Mouse (Mus musculus) embryonic facial prominence, embryonic 14.5 days (tissue): Measurements from ENCODE around the gene Psmd4. TPM values are rescaled to one million over a fixed set of nuclear protein-coding genes. Genes with fewer than 3 reads are reported as not detected.

Source experiments
- ATAC-seq: fragments of 200-750 bp; cut with Nextera tagmentation; 2 replicates; pipeline ENCODE4 v1.8.0; 2017; ENCODE audit warnings: low read depth, moderate number of reproducible peaks, moderate TSS enrichment
- DNase-seq: peaks from one replicate; pipeline ENCODE4 v3.0.0-alpha.2; 2015; ENCODE audit warnings: low spot score
- H3K27ac ChIP-seq: fragments of 300-500 bp; sonication (generic); replicated peaks from 2 replicates; pipeline ENCODE4 v1.5.1; 2014; ENCODE audit warnings: low read depth, mild to moderate bottlenecking, low read length, moderate library complexity
- H3K27me3 ChIP-seq: fragments of 300-500 bp; sonication (generic); replicated peaks from 2 replicates; pipeline ENCODE4 v1.6.1; 2014; ENCODE audit warnings: low read length; ENCODE audit not compliant: control insufficient read depth, insufficient read depth
- H3K36me3 ChIP-seq: fragments of 300-500 bp; sonication (generic); 2 replicates; pipeline ENCODE4 v1.6.1; 2014; ENCODE audit warnings: low read length, mixed read lengths; ENCODE audit not compliant: control insufficient read depth, insufficient read depth
- H3K4me1 ChIP-seq: fragments of 300-500 bp; sonication (generic); 2 replicates; pipeline ENCODE4 v1.6.1; 2014; ENCODE audit warnings: antibody characterized with exemption, low read length; ENCODE audit not compliant: control insufficient read depth, insufficient read depth
- H3K4me2 ChIP-seq: fragments of 300-500 bp; sonication (generic); 2 replicates; pipeline ENCODE4 v1.6.1; 2014; ENCODE audit warnings: low read depth, mild to moderate bottlenecking, low read length, moderate library complexity, mixed read lengths
- H3K4me3 ChIP-seq: fragments of 300-500 bp; sonication (generic); 2 replicates; pipeline ENCODE4 v1.5.1; 2014; ENCODE audit warnings: low read depth, mild to moderate bottlenecking, low read length
- H3K9ac ChIP-seq: fragments of 300-500 bp; sonication (generic); 2 replicates; pipeline ENCODE4 v1.6.1; 2014; ENCODE audit warnings: low read depth, mild to moderate bottlenecking, low read length, moderate library complexity, mixed read lengths
- H3K9me3 ChIP-seq: fragments of 300-500 bp; sonication (generic); 2 replicates; pipeline ENCODE4 v1.6.1; 2016; ENCODE audit warnings: low read length; ENCODE audit not compliant: control insufficient read depth
- WGBS: fragments of 180-500 bp; shearing (Covaris S2); extraction: QIAGEN DNeasy Blood & Tissue Kit; methylation state at CpG from one replicate; pipeline ENCODE4 v1.1.7; 2014; 5-methylcytosine and 5-hydroxymethylcytosine counted together
- polyA plus RNA-seq: library from polyadenylated mRNA; unstranded; fragments of >200 nt; fragmentation: Nextera tagmentation; extraction: Ambion mirVana; gene quantifications from 2 replicates; pipeline ENCODE4 v1.2.1, GENCODE M21; 2014

The Psmd4 gene
- polyA plus RNA-seq, 1 experiment from 2014 or later, result 234 TPM

DNA sequence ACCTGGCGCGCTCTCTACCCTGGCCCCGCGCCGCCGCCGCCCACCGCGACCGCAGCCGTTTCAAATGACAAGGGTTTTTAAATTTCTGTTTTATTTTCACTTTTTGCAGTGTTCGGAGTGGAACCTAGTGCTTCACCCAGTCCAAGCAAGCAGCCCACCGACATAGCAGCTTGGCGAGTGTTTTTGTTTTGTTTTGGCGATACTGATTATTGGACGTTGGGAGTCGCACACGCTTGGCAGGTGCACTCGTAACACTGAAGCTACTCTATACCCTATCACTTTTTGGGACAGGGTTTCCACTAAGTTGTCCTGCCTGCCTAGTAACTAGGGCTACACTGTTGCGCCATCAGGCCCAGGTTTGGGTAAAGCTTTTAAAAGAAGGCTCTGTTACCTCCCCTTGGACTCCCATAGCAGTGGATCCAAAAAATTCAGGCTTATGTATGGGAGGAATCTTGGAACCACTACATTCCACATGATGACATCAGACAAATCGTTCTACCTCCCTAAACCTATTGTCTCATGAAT is 25.8 kb downstream of the Psmd4 start:
- no peaks in the 10 kb centered on the region for H3K9me3 ChIP-seq
- DNase-seq (no peak), ATAC-seq (no peak)
- 3% methylated on average over 21 of the region's 21 CpGs for WGBS
- H3K4me2 ChIP-seq, result peak overlapping the region; percentile 78
- H3K4me3 ChIP-seq, result peak overlapping the region; percentile 67
- H3K27me3 ChIP-seq, result no peaks in the 10 kb centered on the region
- peaks cover 7% of the 10 kb centered on the region for H3K36me3 ChIP-seq
- peaks cover 13% of the 10 kb centered on the region for H3K4me1 ChIP-seq
- H3K27ac ChIP-seq, result peak overlapping the region; percentile 95
- peak overlapping the region; percentile 67 for H3K9ac ChIP-seq

DNA sequence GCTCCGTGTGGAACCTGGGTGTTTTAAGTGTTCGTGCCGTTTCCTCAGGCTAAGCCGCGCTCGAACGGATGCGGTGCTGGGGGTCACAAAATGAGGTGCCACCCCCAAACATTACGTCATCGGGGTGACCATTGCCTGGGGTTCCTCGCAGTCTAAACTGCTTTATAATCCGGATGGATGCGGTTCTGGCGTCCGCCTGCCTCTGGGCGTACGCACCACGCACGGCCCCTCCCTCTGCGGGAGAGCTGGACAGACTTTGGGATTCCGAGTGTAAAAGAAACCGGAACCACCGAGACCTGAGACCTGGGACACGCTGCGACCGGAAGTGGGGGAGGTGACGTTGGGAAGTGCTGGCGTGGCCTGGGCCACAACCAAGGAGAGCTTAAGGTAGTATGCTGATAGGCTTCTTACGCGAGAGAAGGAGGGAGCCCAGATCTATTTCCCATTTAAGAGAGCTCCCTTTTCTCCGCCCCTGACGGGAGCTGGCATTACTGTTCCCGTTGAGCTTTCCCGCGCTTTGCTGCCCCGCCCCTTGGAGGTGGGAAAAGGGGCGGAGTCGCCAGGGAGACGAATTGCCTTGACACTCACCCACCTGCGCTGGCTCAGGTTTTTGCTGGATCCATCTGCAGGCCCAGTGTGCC is 26.4 kb downstream of the Psmd4 start:
- peak overlapping the region; percentile 78 for H3K4me2 ChIP-seq
- H3K27me3 ChIP-seq, result no peaks in the 10 kb centered on the region
- H3K9me3 ChIP-seq, result no peaks in the 10 kb centered on the region
- H3K4me3 ChIP-seq, result peak overlapping the region; percentile 67
- H3K27ac ChIP-seq, result peak overlapping the region; percentile 95
- H3K4me1 ChIP-seq, result peaks cover 13% of the 10 kb centered on the region
- H3K36me3 ChIP-seq, result peaks cover 13% of the 10 kb centered on the region
- H3K9ac ChIP-seq, result peak overlapping the region; percentile 67
- DNase-seq (peak; percentile 97), ATAC-seq (peak; percentile 76)
- 0% methylated on average over 40 of the region's 40 CpGs for WGBS

DNA sequence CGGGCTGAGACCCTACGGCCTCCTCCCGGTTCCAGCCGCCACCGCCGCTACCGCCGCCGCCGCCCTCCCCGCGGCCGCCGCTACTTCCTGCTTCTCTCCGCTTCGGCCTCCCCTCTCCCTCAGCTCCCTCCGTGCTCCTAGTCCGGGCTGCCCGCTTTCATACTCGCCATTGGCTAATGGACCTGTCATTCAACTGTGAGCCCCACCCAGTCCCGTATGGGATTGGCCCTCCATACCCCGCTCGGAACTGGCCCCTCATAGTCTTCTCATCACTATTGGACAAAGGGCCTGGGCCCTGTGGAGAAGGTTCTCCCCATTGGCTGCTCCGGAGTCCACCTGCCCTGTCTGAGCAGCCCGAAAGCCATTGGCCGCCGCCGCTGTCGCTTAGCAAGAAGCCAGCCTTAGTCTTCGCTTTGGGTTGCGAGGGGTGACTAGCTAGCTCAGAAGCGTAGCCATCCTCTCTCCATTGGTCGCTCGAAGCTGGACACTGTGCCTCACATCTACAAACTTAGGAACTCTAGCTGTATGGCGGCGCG is 27.0 kb downstream of the Psmd4 start, which contains the start of gene Zfp687:
Zfp687 (minus strand) TSS at position 112 of the 536 bp plus-strand sequence.
- Histone ChIP-seq H3K9ac (peak within 1 kb of the TSS; percentile 77), H3K4me2 (peak within 1 kb of the TSS; percentile 95), H3K4me3 (peak within 1 kb of the TSS; percentile 67), H3K27me3 (no peaks in the 10 kb centered on the region), H3K36me3 (peaks cover 19% of the 10 kb centered on the region), H3K27ac (peak within 1 kb of the TSS; percentile 95), H3K9me3 (no peaks in the 10 kb centered on the region), H3K4me1 (peaks cover 13% of the 10 kb centered on the region)
- WGBS, result 2% methylated on average over 26 of the region's 37 CpGs
- DNase-seq (peak; percentile 100), ATAC-seq (peak; percentile 99)

DNA sequence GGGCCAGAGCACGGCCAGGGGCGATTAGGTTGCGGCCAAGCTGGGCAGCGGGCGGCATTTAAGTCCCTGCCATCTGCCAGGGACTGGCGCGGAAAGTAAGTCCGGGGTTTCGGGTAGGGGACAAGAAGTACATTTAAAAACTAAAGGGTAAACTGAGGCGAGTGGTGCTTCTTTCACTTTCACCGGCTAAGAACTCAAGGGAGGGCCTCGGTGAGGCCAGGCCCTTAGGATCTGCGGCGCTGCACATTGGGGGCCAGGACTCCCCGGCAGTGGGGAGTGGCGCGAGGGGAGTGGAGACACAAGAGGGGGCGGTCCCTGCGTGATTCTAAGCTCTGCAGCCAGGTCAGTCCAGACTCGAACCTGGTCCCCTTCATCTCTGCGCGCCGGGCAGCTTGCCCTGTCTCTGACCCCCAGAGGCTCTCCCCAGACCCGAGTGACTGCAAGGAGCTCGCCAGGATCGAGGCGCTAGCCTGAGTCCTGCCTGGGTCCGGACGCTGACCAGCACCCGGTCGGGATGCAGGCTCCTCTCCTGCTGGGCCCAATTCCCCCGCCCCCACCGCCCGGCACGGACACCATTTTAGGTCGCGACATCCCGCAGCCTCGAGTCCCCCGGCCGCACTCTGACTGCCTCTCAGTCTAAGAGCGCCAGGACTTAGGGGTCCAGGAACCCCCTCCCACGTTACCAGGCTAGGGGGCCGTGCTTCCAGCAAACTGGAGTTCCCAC is 27.8 kb downstream of the Psmd4 start:
- Histone ChIP-seq H3K9me3 (no peaks in the 10 kb centered on the region), H3K27me3 (no peaks in the 10 kb centered on the region), H3K4me1 (peaks cover 13% of the 10 kb centered on the region), H3K4me3 (peak overlapping the region; percentile 67), H3K9ac (peak overlapping the region; percentile 77), H3K4me2 (peak overlapping the region; percentile 95), H3K36me3 (peaks cover 27% of the 10 kb centered on the region), H3K27ac (peak overlapping the region; percentile 73)
- ATAC-seq, result no peak
- WGBS, result 1% methylated on average over 35 of the region's 44 CpGs
- DNase-seq, result peak; percentile 63

DNA sequence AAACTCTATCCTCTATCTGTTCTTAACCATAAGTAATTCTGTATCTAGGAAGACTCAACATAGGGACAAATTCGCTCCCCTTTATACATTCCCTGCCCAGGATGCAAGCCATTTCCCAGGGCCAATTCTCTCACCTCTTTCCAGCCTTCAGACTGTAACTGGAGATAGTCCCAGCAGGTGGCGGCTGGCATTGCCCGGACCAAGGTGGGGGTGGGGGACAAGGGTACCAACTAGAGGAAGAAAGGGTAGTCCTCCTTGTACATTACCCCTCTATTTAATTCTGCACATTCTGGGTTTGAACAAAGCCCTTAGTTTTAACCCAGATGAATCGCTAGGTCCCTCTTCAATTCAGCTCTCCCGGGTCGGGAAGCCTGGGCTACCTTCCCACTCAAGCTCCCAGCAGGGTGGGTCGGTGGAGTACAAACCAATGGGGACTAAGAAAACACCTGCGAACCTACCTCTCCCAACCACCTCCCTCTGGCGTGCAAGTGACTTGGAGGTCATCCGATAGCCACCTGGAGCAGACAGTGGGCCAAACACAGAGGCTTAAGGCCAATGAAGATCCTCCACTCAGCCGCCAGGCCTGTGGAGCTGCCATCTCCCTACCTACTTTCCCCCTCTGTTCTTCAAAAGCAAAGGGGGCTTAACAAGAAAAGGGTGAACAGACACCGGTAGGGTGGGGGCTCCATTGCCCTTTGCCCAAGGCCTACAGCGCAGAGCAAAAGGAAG is 28.6 kb downstream of the Psmd4 start:
- Histone ChIP-seq H3K4me1 (peaks cover 13% of the 10 kb centered on the region), H3K27ac (0 out of 2 replicates have a peak overlapping the region, but pooled peaks have one; percentile 15), H3K9me3 (no peaks in the 10 kb centered on the region), H3K4me3 (peak overlapping the region; percentile 67), H3K4me2 (peak overlapping the region; percentile 95), H3K9ac (peak overlapping the region; percentile 77), H3K27me3 (no peaks in the 10 kb centered on the region), H3K36me3 (peaks cover 34% of the 10 kb centered on the region)
- DNase-seq, result no peak
- 12% methylated on average over 13 of the region's 13 CpGs for WGBS
- no peak for ATAC-seq

DNA sequence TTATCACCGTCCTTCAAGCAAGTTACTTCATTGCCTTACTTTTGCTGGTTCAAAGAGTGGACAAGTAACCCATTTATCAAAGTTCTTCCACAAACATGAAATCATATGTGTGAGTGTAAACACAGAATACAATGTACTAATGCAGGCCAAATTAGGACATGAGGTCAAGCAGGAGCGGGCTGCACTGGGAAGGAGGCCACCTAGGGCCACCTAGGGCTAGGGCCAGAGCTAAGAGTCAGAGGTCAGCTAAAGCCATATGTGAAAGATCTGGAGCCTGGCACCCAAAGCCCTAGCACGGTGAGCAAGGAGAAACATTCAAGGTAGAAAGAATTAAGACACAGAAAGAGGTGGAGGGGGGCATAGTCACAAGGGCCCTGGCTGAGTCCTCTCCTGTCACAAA is 29.4 kb downstream of the Psmd4 start:
- ATAC-seq, result no peak
- WGBS, result 62% methylated on average over 3 of the region's 3 CpGs
- Histone ChIP-seq H3K9me3 (no peaks in the 10 kb centered on the region), H3K36me3 (peaks cover 43% of the 10 kb centered on the region), H3K4me2 (peak overlapping the region; percentile 95), H3K27me3 (no peaks in the 10 kb centered on the region), H3K4me3 (no peak overlapping the region), H3K9ac (no peak overlapping the region), H3K4me1 (peaks cover 13% of the 10 kb centered on the region), H3K27ac (no peak overlapping the region)
- no peak for DNase-seq

DNA sequence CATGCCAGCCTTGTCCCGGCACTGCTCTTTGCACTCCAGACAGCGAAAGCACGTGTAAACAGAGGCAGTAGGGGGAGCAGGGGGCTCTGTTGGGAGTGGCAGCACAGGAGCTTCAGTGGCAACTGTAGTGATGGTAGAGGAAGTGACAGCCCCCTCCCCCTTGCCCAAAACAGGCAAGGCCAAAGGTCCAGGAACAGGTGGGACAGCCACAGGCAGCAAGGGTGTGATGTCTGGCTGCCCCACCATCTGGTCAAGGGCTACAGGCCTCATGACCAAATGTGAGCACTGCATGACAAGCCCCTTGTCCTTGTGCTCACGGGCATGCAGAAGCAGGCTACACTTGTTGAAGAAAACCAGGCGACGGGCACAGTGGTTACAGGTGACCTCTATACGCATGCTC is 32.0 kb downstream of the Psmd4 start:
- no peaks in the 10 kb centered on the region for H3K27me3 ChIP-seq
- no peaks in the 10 kb centered on the region for H3K9me3 ChIP-seq
- no peak overlapping the region for H3K4me3 ChIP-seq
- 90% methylated on average over 7 of the region's 7 CpGs for WGBS
- peaks cover 68% of the 10 kb centered on the region for H3K36me3 ChIP-seq
- no peak overlapping the region for H3K27ac ChIP-seq
- no peak overlapping the region for H3K9ac ChIP-seq
- ATAC-seq, result no peak
- peaks cover 10% of the 10 kb centered on the region for H3K4me1 ChIP-seq
- no peak for DNase-seq
- no peak overlapping the region for H3K4me2 ChIP-seq

DNA sequence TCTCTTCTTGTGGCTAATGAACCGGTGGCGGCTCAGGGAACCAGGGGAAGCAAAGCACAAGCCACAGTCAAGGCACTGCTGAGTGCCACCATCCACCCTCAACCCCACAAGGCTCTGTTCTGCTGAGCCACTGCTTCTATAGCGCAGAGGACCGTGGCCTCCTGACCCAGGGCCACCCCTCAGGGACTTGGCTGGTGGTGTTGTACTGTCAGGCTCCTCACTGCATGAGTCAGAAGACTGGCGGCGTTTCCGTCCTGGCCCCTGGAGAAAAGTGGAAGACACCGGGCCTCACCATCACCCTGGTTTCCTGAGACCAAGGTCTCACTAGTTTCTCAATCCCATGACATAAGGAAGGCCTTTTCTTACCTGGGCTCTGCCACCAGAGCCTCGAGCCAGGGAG is 34.7 kb downstream of the Psmd4 start:
- H3K4me3 ChIP-seq, result no peak overlapping the region
- no peaks in the 10 kb centered on the region for H3K9me3 ChIP-seq
- DNase-seq (no peak), ATAC-seq (no peak)
- no peaks in the 10 kb centered on the region for H3K4me1 ChIP-seq
- no peak overlapping the region for H3K9ac ChIP-seq
- peaks cover 93% of the 10 kb centered on the region for H3K36me3 ChIP-seq
- H3K4me2 ChIP-seq, result no peak overlapping the region
- no peak overlapping the region for H3K27ac ChIP-seq
- H3K27me3 ChIP-seq, result no peaks in the 10 kb centered on the region
- 84% methylated on average over 9 of the region's 9 CpGs for WGBS
